Mouse (Mus musculus): ENCODE results near the gene Ubtfl1. TPM values are rescaled to one million over a fixed set of nuclear protein-coding genes. Genes with fewer than 3 reads are reported as not detected.

Ubtfl1 gene
- polyA plus RNA-seq, 1 experiment from 2014 or later = not detected

DNA sequence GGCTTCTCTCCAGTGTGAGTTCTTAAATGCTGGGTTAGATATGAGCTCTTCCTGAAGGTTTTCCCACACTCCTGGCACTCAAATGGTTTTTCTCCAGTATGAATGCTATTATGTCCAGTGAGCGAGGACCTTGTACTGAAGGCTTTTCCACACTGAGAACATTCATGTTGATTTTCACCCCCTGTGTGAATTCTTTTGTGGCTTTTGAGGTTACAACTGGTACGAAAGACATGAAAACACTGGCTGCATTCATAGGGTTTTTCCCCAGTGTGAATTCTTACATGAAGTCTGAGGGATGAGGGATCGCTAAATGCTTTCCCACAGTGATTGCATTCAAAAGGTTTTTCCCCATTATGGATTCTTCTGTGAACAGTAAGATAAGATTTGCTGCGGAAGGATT is 52.3 kb downstream of the Ubtfl1 start:
- no peaks in the 10 kb centered on the region for H3K27me3 ChIP-seq (ENCODE audit: insufficient read depth, low read length)
- no peak overlapping the region for H3K4me2 ChIP-seq
- H3K4me1 ChIP-seq (ENCODE audit: insufficient read depth) = no peaks in the 10 kb centered on the region
- H3K9me3 ChIP-seq (ENCODE audit: low read depth, low read length) = 0 out of 2 replicates have a peak, but pooled peaks cover 6% of the 10 kb centered on the region
- DNase-seq (no peak), ATAC-seq (ENCODE audit: insufficient read depth) (no peak)
- WGBS = 90% methylated on average over 4 of the region's 4 CpGs
- H3K36me3 ChIP-seq (ENCODE audit: insufficient read depth) = peaks cover 35% of the 10 kb centered on the region
- H3K27ac ChIP-seq (ENCODE audit: low read depth) = no peak overlapping the region
- no peak for TF ChIP-seq CTCF (IDR thresholded peaks at IDR 0.05; ENCODE audit: low read depth)
- H3K4me3 ChIP-seq (ENCODE audit: low read depth, low read length) = no peak overlapping the region
- no peak overlapping the region for H3K9ac ChIP-seq

Small RNA genes within 50 kb of the gene (microRNA-seq; reads per million reads assigned to microRNA genes)
- not detected for gene Gm22854 (ENCODE audit: borderline number of aligned reads)

Other genes with a start within 250 kb of the Ubtfl1 start
- 109 and 113 TPM in 2 replicates for gene Chordc1, start 112.3 kb upstream of the Ubtfl1 start, polyA plus RNA-seq (2014; fragmentation: Nextera tagmentation; extraction: Ambion mirVana)
- gene Naalad2, start 1.4 kb upstream of the Ubtfl1 start, polyA plus RNA-seq (2014; fragmentation: Nextera tagmentation; extraction: Ambion mirVana) = 5.9 and 7.1 TPM in 2 replicates
- gene Mbd3l2, start 26.2 kb downstream of the Ubtfl1 start, polyA plus RNA-seq (2014; fragmentation: Nextera tagmentation; extraction: Ambion mirVana) = not detected in 2 replicates
- 7.0 and 8.0 TPM in 2 replicates for gene Zfp558, start 73.8 kb downstream of the Ubtfl1 start, polyA plus RNA-seq (2014; fragmentation: Nextera tagmentation; extraction: Ambion mirVana)
- gene Mbd3l1, start 73.9 kb downstream of the Ubtfl1 start, polyA plus RNA-seq (2014; fragmentation: Nextera tagmentation; extraction: Ambion mirVana) = not detected in 2 replicates